Mouse (Mus musculus): ENCODE measurements around the gene Naa25. TPM values are rescaled to one million over a fixed set of nuclear protein-coding genes. Genes with fewer than 3 reads are reported as not detected.

Naa25 gene
- polyA plus RNA-seq, 1 experiment from 2014 or later = 36.3 TPM

DNA sequence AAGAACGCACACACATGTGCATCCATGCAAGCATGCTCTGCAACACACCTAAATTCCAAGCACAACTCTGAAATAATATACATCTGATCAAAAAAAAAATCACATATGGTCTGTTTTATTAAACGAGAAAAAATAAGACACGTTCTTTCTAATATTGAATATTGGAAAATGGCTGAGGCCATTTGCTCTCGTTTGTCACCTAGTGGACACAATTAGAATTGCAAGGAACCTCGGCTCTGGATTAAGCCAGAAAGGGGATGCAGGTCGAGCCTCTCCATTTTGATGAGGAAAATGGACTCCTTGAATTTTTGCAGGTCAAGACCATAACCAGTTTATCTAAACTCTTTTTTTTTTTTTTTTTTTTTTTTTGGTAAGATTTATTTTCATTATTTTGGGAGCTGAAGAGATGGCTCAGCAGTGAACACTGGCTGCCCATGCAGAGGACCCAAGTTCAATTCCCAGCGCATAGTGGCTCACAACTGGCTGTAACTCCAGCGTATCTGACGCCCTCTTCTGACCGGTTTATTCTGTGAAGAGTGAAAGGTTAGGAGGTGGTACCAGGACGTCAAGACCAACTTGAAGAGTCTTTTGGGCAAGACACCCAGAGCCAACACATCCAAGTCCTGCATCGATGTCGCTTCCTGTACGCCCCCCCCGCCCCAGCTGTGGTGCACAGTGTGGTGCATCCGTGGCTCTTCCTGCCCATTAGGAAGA, 4.9 kb upstream of the Naa25 start:
- ChIA-PET POLR2A (interaction anchor here (0.6 kb wide), 1 partner anchor 105 kb away, joined by 5 read pairs; no protein-coding TSS in a partner anchor), CTCF (interaction anchor here (0.8 to 1.6 kb wide), 3 partner anchors 8 to 20 kb away, joined by 3 to 8 read pairs (median 6); no protein-coding TSS in a partner anchor)
- no peaks in the 10 kb centered on the region for H3K27me3 ChIP-seq
- no peak for DNase-seq (ENCODE audit: low read depth, low spot score)
- in situ Hi-C loops (cut with MboI; ENCODE audit: low pct_unique_long_range_greater_than_20kb) = no loop called here
- peak; percentile 71 for TF ChIP-seq CTCF (IDR thresholded peaks at IDR 0.05)
- ATAC-seq = no peak

DNA sequence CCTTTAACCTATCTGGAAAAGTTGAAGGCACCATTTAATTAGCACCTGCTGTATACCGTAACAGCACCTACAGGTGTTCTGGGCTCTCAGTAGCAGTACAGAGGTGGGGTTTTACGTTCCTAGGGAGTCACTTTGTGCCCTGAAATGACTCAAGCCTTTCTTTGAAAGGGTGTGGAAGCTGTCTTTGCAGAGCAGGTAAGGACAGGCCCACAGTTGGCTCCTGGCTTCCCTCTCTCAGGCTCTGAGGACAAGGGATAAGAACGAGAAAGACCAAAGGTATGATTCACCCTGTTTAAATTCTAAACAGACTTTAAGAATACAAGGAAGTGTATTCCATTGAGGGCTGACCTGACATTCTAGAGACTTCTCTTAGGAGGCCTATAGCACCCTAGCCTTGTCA, 4.3 kb upstream of the Naa25 start:
- CTCF ChIA-PET = interaction anchor here (0.8 to 1.6 kb wide), 4 partner anchors 9 to 19 kb away, joined by 3 to 8 read pairs (median 6); no protein-coding TSS in a partner anchor
- in situ Hi-C loops (cut with MboI; ENCODE audit: low pct_unique_long_range_greater_than_20kb) = no loop called here

DNA sequence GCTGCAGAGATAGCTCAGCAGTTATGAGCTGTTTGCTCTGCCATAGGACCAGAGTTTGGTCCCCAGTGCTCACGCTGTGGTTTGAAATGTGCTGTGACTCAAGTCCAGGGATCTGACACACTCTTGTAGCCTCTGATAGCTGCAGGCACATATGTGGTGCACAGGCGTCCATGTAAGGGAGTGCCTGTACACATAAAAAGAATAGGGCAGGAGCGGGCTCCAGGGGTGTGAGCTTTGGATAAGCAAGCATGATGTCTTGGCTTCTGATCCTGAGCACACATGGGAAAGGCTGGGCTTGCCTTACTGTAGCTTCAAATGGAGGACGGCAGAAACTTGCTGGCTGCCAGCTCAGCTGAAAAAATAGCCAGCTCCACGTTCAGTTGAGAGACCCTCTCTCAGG, 2.1 kb upstream of the Naa25 start:
- ChIA-PET CTCF (interaction anchor here (0.8 to 1.4 kb wide), 2 partner anchors 12 to 38 kb away, joined by 3 read pairs; no protein-coding TSS in a partner anchor), POLR2A (no interaction called here)

More for the DNA sequence above, 4.3 kb upstream of the Naa25 start:
- no peak for DNase-seq (ENCODE audit: low read depth, low spot score)
- no peaks in the 10 kb centered on the region for H3K27me3 ChIP-seq
- no peak for ATAC-seq
- no peak for TF ChIP-seq CTCF (IDR thresholded peaks at IDR 0.05)
- POLR2A ChIA-PET = interaction anchor here (0.6 to 1.7 kb wide), 3 partner anchors 9 to 104 kb away, joined by 5 to 6 read pairs (median 5); no protein-coding TSS in a partner anchor

DNA sequence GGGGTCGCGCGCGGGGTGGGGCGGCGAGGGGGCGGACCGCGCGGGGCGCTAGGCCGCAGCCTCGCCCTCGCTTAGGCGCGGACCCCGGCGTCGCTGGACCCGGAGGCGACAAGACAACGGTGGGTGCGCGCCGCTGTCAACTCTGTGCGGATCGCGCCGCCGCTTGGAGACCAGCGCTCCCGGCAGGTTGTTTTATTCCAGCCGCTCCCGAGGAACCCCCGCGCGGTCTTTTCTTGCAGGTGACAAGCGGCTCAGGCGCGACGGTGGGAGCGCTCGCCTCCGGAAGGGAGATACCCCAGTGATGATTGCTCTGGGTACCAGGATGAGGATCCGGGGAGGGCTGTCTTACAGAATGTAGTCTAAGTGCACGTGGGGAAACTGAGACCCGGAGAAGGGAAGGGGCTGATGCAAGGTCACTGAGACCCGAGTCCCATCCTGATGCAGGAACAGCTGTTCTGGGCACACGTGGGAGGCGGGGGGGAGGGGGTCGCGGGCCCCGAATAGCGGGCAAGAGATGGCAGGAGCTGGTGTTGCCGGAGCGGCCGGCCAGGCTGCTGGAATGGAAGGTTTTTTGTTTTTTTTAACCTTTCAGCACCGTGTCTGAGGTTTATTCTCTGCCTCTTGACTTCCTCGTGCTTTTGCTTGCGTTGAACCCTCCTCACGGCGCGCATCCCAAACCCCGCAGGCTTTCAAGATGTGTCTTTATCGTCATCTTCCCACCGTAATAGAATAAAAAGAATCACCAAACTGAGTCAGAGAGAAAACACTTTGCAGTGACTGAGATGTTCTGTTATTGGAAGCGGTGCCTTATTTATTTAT, 619 bp downstream of the Naa25 start:
- ATAC-seq (peak; percentile 40), DNase-seq (ENCODE audit: low read depth, low spot score) (no peak)
- ChIA-PET POLR2A (interaction anchor here (0.6 to 2.0 kb wide), 2 partner anchors 13 to 16 kb away, joined by 4 to 5 read pairs; no protein-coding TSS in a partner anchor), CTCF (interaction anchor here (0.7 to 1.2 kb wide), 3 partner anchors 9 to 14 kb away, joined by 3 to 4 read pairs (median 4); no protein-coding TSS in a partner anchor)
- no peaks in the 10 kb centered on the region for H3K27me3 ChIP-seq
- in situ Hi-C loops (cut with MboI; ENCODE audit: low pct_unique_long_range_greater_than_20kb) = no loop called here
- TF ChIP-seq CTCF (IDR thresholded peaks at IDR 0.05) = no peak

More for the DNA sequence above, 2.1 kb upstream of the Naa25 start:
- H3K27me3 ChIP-seq = no peaks in the 10 kb centered on the region
- TF ChIP-seq CTCF (IDR thresholded peaks at IDR 0.05) = no peak
- DNase-seq (ENCODE audit: low read depth, low spot score) (no peak), ATAC-seq (no peak)
- in situ Hi-C loops (cut with MboI; ENCODE audit: low pct_unique_long_range_greater_than_20kb) = no loop called here

DNA sequence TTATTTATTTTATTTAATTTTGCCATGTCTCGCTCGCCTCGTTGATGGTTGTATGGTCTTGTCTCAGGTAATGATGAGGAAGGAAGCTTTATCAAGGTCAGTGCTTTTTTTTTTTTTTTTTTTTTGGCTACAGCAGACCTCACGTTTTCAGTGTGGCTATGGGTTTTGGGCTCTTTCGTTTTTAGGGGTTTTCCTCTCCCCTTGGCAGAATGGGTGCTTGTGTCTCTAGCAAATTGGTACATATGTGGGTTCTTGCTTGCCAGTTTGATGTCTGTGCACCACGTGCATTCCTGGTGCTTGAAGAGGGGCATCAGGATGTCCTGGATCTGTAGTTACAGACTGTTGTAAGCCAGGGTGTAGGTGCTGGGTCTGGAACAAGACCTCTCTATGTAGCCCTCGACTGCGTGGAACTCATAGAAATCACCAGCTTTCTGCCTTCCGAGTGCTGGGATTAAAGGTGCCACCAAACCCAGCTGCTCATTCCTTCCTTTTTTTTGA, 1.3 kb downstream of the Naa25 start:
- ChIA-PET CTCF (interaction anchor here (0.7 to 1.4 kb wide), 2 partner anchors 10 kb away, joined by 3 read pairs; no protein-coding TSS in a partner anchor), POLR2A (interaction anchor here (2.0 kb wide), 1 partner anchor 13 kb away, joined by 5 read pairs; no protein-coding TSS in a partner anchor)
- TF ChIP-seq CTCF (IDR thresholded peaks at IDR 0.05) = no peak
- in situ Hi-C loops (cut with MboI; ENCODE audit: low pct_unique_long_range_greater_than_20kb) = no loop called here
- no peak for DNase-seq (ENCODE audit: low read depth, low spot score)
- no peaks in the 10 kb centered on the region for H3K27me3 ChIP-seq
- no peak for ATAC-seq

DNA sequence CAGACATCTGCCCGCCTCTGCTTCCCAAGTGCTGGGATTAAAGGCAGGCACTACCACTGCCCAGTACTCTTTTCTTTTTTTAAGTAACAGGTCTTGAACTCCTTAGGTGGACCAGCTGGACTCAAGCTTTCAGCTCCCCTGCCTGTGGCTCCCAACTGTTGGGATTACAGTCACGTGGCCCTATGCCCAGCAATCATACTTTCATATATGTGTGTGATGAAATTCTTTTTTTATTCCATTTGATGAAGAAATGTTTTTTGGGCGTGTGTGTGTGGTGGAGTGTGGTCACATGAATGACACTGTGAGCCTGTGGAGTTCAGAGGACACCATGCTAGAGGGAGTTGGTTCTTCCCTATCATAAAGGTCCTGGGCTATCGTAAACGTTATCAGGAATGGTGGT, 1.8 kb downstream of the Naa25 start:
- ChIA-PET CTCF (interaction anchor here (1.4 kb wide), 1 partner anchor 10 kb away, joined by 3 read pairs; no protein-coding TSS in a partner anchor), POLR2A (interaction anchor here (2.0 kb wide), 1 partner anchor 12 kb away, joined by 5 read pairs; no protein-coding TSS in a partner anchor)
- H3K27me3 ChIP-seq = no peaks in the 10 kb centered on the region
- in situ Hi-C loops (cut with MboI; ENCODE audit: low pct_unique_long_range_greater_than_20kb) = no loop called here
- DNase-seq (ENCODE audit: low read depth, low spot score) (no peak), ATAC-seq (no peak)
- TF ChIP-seq CTCF (IDR thresholded peaks at IDR 0.05) = no peak

DNA sequence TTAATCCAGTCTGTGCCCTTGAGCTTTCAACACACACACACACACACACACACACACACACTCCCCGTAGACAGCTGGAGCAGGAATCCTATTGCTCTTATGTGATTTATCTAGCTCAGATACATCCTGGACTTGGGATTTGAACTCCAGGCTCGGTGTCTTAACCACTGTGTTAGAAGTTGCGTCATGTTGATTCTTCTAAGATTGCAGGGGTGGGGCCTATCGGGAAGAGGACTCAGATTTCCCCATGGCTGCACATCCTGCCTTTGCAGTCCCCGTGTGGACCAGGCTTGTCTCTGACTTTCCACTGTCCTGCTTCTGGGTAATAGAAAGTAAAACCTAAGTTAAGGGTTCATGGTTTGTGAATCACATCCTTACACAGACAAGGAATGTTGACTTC, 2.3 kb downstream of the Naa25 start:
- no peak for DNase-seq (ENCODE audit: low read depth, low spot score)
- in situ Hi-C loops (cut with MboI; ENCODE audit: low pct_unique_long_range_greater_than_20kb) = no loop called here
- POLR2A ChIA-PET = no interaction called here
- no peaks in the 10 kb centered on the region for H3K27me3 ChIP-seq
- no peak for ATAC-seq
- CTCF ChIA-PET = interaction anchor here (1.4 kb wide), 2 partner anchors 9 to 10 kb away, joined by 3 read pairs; no protein-coding TSS in a partner anchor
- TF ChIP-seq CTCF (IDR thresholded peaks at IDR 0.05) = no peak

DNA sequence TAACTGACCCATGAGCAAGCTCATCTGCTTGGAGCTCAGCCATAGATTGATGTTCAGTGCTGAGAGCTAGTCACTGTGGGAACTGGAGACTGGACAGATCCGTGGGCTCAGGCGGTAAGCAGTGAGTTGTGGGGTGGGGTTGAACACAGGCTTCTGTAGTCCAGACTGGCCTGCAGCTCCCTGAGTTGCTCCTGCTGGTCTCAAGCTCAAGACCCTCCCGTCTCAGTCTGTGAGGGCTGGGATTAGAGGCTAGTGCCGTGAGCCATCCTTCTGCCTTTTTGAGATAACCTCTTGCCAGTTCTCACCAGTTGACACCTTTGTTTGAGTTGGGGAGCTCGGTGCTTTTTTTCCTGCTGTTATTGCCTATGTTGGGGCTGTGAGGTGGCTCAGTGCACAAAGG, 3.1 kb downstream of the Naa25 start:
- TF ChIP-seq CTCF (IDR thresholded peaks at IDR 0.05) = no peak
- ATAC-seq = no peak
- in situ Hi-C loops (cut with MboI; ENCODE audit: low pct_unique_long_range_greater_than_20kb) = no loop called here
- CTCF ChIA-PET = interaction anchor here (1.4 kb wide), 1 partner anchor 10 kb away, joined by 3 read pairs; no protein-coding TSS in a partner anchor
- DNase-seq (ENCODE audit: low read depth, low spot score) = no peak
- POLR2A ChIA-PET = no interaction called here
- H3K27me3 ChIP-seq = no peaks in the 10 kb centered on the region

DNA sequence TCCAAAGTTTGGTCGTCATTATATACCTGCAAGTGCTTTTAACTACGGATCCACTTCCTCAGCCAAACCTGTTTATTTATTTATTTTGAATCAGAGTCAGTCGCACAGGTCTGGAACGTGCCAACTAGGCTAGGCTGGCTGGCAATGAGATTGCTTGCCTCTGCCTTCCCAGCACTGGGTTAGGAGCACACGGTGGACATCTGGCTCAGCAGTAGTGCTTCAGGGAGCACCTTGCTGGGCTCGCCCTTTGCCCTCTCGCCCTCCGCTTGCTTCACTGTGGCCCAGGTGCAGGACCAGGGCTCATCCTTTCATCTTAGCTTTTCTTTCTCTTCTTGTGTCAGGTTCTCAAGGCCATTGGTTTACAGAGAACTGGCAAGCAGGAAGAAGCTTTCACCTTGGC, 10.1 kb downstream of the Naa25 start:
- CTCF ChIA-PET = interaction anchor here (0.8 to 1.3 kb wide), 3 partner anchors 11 to 71 kb away, joined by 3 to 4 read pairs (median 4); partner anchors contain the start of gene Naa25
- in situ Hi-C loops (cut with MboI; ENCODE audit: low pct_unique_long_range_greater_than_20kb) = no loop called here

DNA sequence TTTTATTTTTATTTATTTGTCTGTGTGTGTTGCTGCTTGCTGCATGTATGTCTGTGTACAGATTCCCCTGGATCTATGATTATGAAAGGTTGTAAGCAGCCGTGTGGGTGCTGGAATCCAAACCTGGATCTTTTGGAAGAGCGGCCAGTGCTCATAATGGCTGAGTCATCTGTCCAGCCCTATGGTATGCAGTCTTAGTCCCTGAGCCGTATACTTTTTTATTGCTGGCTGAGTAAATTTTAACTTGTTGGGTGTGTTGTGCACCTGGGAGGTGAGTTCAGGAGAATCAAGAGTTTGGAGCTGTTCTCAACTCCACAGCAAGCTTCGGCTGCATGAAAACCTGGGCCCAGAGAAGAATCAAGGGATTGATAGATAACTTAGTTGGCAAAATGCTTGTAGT, 13.2 kb downstream of the Naa25 start:
- CTCF ChIA-PET = interaction anchor here (1.3 kb wide), 1 partner anchor 37 kb away, joined by 5 read pairs; no protein-coding TSS in a partner anchor
- no peak for DNase-seq (ENCODE audit: low read depth, low spot score)
- POLR2A ChIA-PET = interaction anchor here (1.6 kb wide), 1 partner anchor 12 kb away, joined by 5 read pairs; the partner anchor contains the start of gene Naa25
- no peak for ATAC-seq
- TF ChIP-seq CTCF (IDR thresholded peaks at IDR 0.05) = no peak
- in situ Hi-C loops (cut with MboI; ENCODE audit: low pct_unique_long_range_greater_than_20kb) = no loop called here
- H3K27me3 ChIP-seq = no peaks in the 10 kb centered on the region

More for the DNA sequence above, 10.1 kb downstream of the Naa25 start:
- no peak for TF ChIP-seq CTCF (IDR thresholded peaks at IDR 0.05)
- H3K27me3 ChIP-seq = no peaks in the 10 kb centered on the region
- DNase-seq (ENCODE audit: low read depth, low spot score) = no peak
- ATAC-seq = no peak
- POLR2A ChIA-PET = interaction anchor here (1.0 kb wide), 1 partner anchor 39 kb away, joined by 3 read pairs; no protein-coding TSS in a partner anchor
